In genomic region chr10:111422649-111423048, GRCm38 (mm10) we compare ENCODE assay signal across 8 mouse cellular contexts. TPM values are rescaled to one million over a fixed set of nuclear protein-coding genes. Genes with fewer than 3 reads are reported as not detected.
DNase-seq lines count a peak whose midpoint lies in the region; ATAC-seq and TF ChIP-seq lines count a peak whose summit lies in the region.

No protein-coding gene starts in this region.

- WGBS in heart, embryonic 10.5 days = 33% methylated on average over 11 of the region's 11 CpGs
- 15% methylated on average over 11 of the region's 11 CpGs for whole genome bisulfite sequencing in liver, embryonic 12.5 days (ENCODE audit: insufficient replicate concordance)
- 28% methylated on average over 11 of the region's 11 CpGs for WGBS in midbrain, postnatal 0 days

- TF ChIP-seq CTCF in MEL (IDR thresholded peaks at IDR 0.05 in 2 of 3, conservative IDR thresholded peaks at IDR 0.05 in 1 of 3; ENCODE audit: control insufficient read depth in 1 of 3, insufficient read depth in 1 of 3, low read depth in 2 of 3, low read length in 3 of 3, poor library complexity in 1 of 3, severe bottlenecking in 1 of 3) = no peak
- no peak for TF ChIP-seq CTCF in midbrain, postnatal 0 days (IDR thresholded peaks at IDR 0.05)

- ATAC-seq in common myeloid progenitor, adult 5-6 weeks (replicated peaks; ENCODE audit: low read depth, poor library complexity, severe bottlenecking) = peak; percentile 77
- no peak for ATAC-seq in liver, embryonic 12.5 days
- no peak for ATAC-seq in midbrain, postnatal 0 days (ENCODE audit: low FRiP score)

- 0 out of 2 replicates have a peak overlapping the region, but pooled peaks have one; percentile 4 for H3K27ac ChIP-seq in MEL (ENCODE audit: control insufficient read depth, low read depth, low read length)
- peak overlapping the region; percentile 75 for H3K27ac ChIP-seq in heart, embryonic 10.5 days
- no peak overlapping the region for H3K27ac ChIP-seq in liver, embryonic 12.5 days
- H3K27ac ChIP-seq in midbrain, postnatal 0 days (ENCODE audit: low read depth, low read length) = no peak overlapping the region

- peaks cover 0 to 15% of the 10 kb centered on the region in 2 experiments; a peak in 2 of 4 replicates for H3K4me1 ChIP-seq in MEL (ENCODE audit: control insufficient read depth in 1 of 2, insufficient read depth in 2 of 2, low read length in 2 of 2)
- H3K4me1 ChIP-seq in heart, embryonic 10.5 days = peaks cover 43% of the 10 kb centered on the region
- peaks cover 38% of the 10 kb centered on the region for H3K4me1 ChIP-seq in liver, embryonic 12.5 days
- H3K4me1 ChIP-seq in midbrain, postnatal 0 days (ENCODE audit: insufficient read depth, low read length) = peaks cover 10% of the 10 kb centered on the region; the same call in 1 of the 2 replicates

- no peak; a peak in 1 of 4 replicates for TF ChIP-seq POLR2A in MEL (IDR thresholded peaks at IDR 0.05; ENCODE audit: control insufficient read depth in 1 of 2, insufficient read depth in 1 of 2, low read depth in 1 of 2, low read length in 2 of 2, poor library complexity in 1 of 2)

- no peak for TF ChIP-seq EP300 in MEL (IDR thresholded peaks at IDR 0.05; ENCODE audit: low read depth in 1 of 2, low read length in 2 of 2)

- H3K9me3 ChIP-seq in MEL (replicated peaks; ENCODE audit: insufficient read depth, low read length) = no peaks in the 10 kb centered on the region
- no peaks in the 10 kb centered on the region for H3K9me3 ChIP-seq in heart, embryonic 10.5 days
- no peaks in the 10 kb centered on the region for H3K9me3 ChIP-seq in liver, embryonic 12.5 days (replicated peaks)
- no peaks in the 10 kb centered on the region for H3K9me3 ChIP-seq in midbrain, postnatal 0 days (ENCODE audit: low read length)

- peaks cover 0 to 2% of the 10 kb centered on the region in 2 experiments; a peak in 2 of 4 replicates for H3K36me3 ChIP-seq in MEL (ENCODE audit: control insufficient read depth in 1 of 2, insufficient read depth in 2 of 2, low read length in 2 of 2)
- H3K36me3 ChIP-seq in heart, embryonic 10.5 days = no peaks in the 10 kb centered on the region
- H3K36me3 ChIP-seq in liver, embryonic 12.5 days = no peaks in the 10 kb centered on the region
- H3K36me3 ChIP-seq in midbrain, postnatal 0 days (ENCODE audit: insufficient read depth, low read length) = no peaks in the 10 kb centered on the region

- peak overlapping the region; percentile 51 to 59 for H3K4me3 ChIP-seq in MEL (ENCODE audit: control insufficient read depth in 1 of 2, insufficient read depth in 1 of 2, low read depth in 2 of 2, low read length in 2 of 2)
- peak overlapping the region; percentile 31 for H3K4me3 ChIP-seq in heart, embryonic 10.5 days
- H3K4me3 ChIP-seq in liver, embryonic 12.5 days = peak overlapping the region; percentile 32
- no peak overlapping the region for H3K4me3 ChIP-seq in midbrain, postnatal 0 days (ENCODE audit: low read depth, low read length)

- TF ChIP-seq RAD21 in MEL (IDR thresholded peaks at IDR 0.05; ENCODE audit: low read depth, low read length) = no peak

- H3K4me2 ChIP-seq in liver, embryonic 12.5 days = peak overlapping the region; percentile 55
- peak overlapping the region; percentile 23 for H3K4me2 ChIP-seq in midbrain, postnatal 0 days (ENCODE audit: low read depth, low read length, poor library complexity, severe bottlenecking)

- H3K79me2 ChIP-seq in MEL (ENCODE audit: control insufficient read depth, insufficient read depth, low read length, poor library complexity) = no peaks in the 10 kb centered on the region

- DNase-seq in MEL (ENCODE audit: low read depth, low spot score) = peak; percentile 61
- DNase-seq in heart, embryonic 10.5 days (ENCODE audit: low spot score) = no peak
- DNase-seq in kidney, adult 18-20 months = peak; percentile 24
- DNase-seq in midbrain, postnatal 0 days (ENCODE audit: low spot score) = no peak
- DNase-seq in thymus, postnatal 36 days = peak; percentile 27 to 46
- no peak for DNase-seq in ovary, adult 18-20 months (ENCODE audit: low spot score)

- H3K27me3 ChIP-seq in MEL (ENCODE audit: control insufficient read depth in 1 of 2, insufficient read depth in 2 of 2, low read length in 2 of 2) = no peaks in the 10 kb centered on the region
- no peaks in the 10 kb centered on the region for H3K27me3 ChIP-seq in heart, embryonic 10.5 days (ENCODE audit: insufficient read depth, poor library complexity, severe bottlenecking)
- H3K27me3 ChIP-seq in liver, embryonic 12.5 days (replicated peaks) = no peaks in the 10 kb centered on the region
- H3K27me3 ChIP-seq in midbrain, postnatal 0 days (ENCODE audit: insufficient read depth, low read length) = no peaks in the 10 kb centered on the region

- H3K9ac ChIP-seq in MEL (ENCODE audit: control insufficient read depth, low read depth, low read length, poor library complexity, severe bottlenecking) = peak overlapping the region; percentile 58
- H3K9ac ChIP-seq in liver, embryonic 12.5 days = 0 out of 2 replicates have a peak overlapping the region, but pooled peaks have one; percentile 27
- no peak overlapping the region for H3K9ac ChIP-seq in midbrain, postnatal 0 days (replicated peaks; ENCODE audit: low read length, poor library complexity, severe bottlenecking)

TF ChIP-seq in MEL, 35 proteins besides CTCF, POLR2A, EP300 and RAD21:
- TF ChIP-seq BHLHE40 (IDR thresholded peaks at IDR 0.05; ENCODE audit: borderline replicate concordance, low read depth, low read length) = no peak
- TF ChIP-seq SIN3A (IDR thresholded peaks at IDR 0.05; ENCODE audit: low read length) = 0 out of 2 replicates have a peak, but pooled peaks have one; percentile 25
- peak; percentile 64 for TF ChIP-seq ELF1 (IDR thresholded peaks at IDR 0.05; ENCODE audit: low read depth, low read length)

RNA-seq across cellular contexts. Expression of gene Nap1l1, which starts 50.4 kb away (rescaled TPM):
- 183 and 220 TPM in 2 replicates for total RNA-seq in MEL (2012; rRNA removed)
- polyA plus RNA-seq in MEL (2012; ENCODE audit: insufficient read depth in 1 of 2, insufficient read length in 2 of 2, low read depth in 1 of 2, low replicate concordance in 2 of 2, missing spikeins in 1 of 2) = 100 to 1,000 TPM; 296 to 591 TPM
- total RNA-seq in common myeloid progenitor, adult 5-6 weeks (2017) = 824 and 1,033 TPM in 2 replicates
- 190 and 243 TPM in 2 replicates for polyA plus RNA-seq in heart, embryonic 10.5 days (2016; fragmentation: Nextera tagmentation; extraction: Ambion mirVana)
- 174 and 178 TPM in 2 replicates for polyA plus RNA-seq in liver, embryonic 12.5 days (2016; fragmentation: Nextera tagmentation; extraction: Ambion mirVana)
- total RNA-seq in midbrain, postnatal 0 days (2014; rRNA removed) = 57.1 and 83.3 TPM in 2 replicates
- 160 and 171 TPM in 2 replicates for polyA plus RNA-seq in midbrain, postnatal 0 days (2015; fragmentation: Nextera tagmentation; extraction: Ambion mirVana)

Comparison
In these comparisons a context has a peak if more than half of its experiments do, and no peak if none do; other contexts are left out.
1. DNase-seq: peak in MEL (single experiment), kidney, adult 18-20 months (single experiment) and thymus, postnatal 36 days (2 of 2); none in heart, embryonic 10.5 days (single experiment), midbrain, postnatal 0 days (single experiment) and ovary, adult 18-20 months (single experiment).
2. H3K27ac ChIP-seq: peak in MEL (single experiment) and heart, embryonic 10.5 days (single experiment); none in liver, embryonic 12.5 days (single experiment) and midbrain, postnatal 0 days (single experiment).